In genomic region chr1:85852996-85853689, GRCm38 (mm10) we compare ENCODE assay signal across 8 mouse cellular contexts. TPM values are rescaled to one million over a fixed set of nuclear protein-coding genes. Genes with fewer than 3 reads are reported as not detected.
DNase-seq lines count a peak whose midpoint lies in the region; ATAC-seq and TF ChIP-seq lines count a peak whose summit lies in the region.

No protein-coding gene starts in this region.

- no peak overlapping the region for H3K4me2 ChIP-seq in forebrain, embryonic 11.5 days (ENCODE audit: low read depth, low read length, severe bottlenecking)
- H3K4me2 ChIP-seq in liver, embryonic 14.5 days (ENCODE audit: low read depth): no peak overlapping the region
- no peak overlapping the region for H3K4me2 ChIP-seq in neural tube, embryonic 12.5 days (replicated peaks)

- no peak for TF ChIP-seq EP300 in ES-Bruce4 (IDR thresholded peaks at IDR 0.05; ENCODE audit: insufficient read depth, low read depth, low read length)
- no peak for TF ChIP-seq EP300 in liver, embryonic 14.5 days (IDR thresholded peaks at IDR 0.05; ENCODE audit: low read depth)

- H3K4me1 ChIP-seq in ES-Bruce4 (ENCODE audit: control insufficient read depth, insufficient read depth, low read length): no peaks in the 10 kb centered on the region
- no peaks in the 10 kb centered on the region for H3K4me1 ChIP-seq in forebrain, embryonic 11.5 days (replicated peaks; ENCODE audit: control insufficient read depth, insufficient read depth, low read length)
- no peaks in the 10 kb centered on the region for H3K4me1 ChIP-seq in liver, embryonic 14.5 days (replicated peaks; ENCODE audit: control insufficient read depth in 2 of 2, insufficient read depth in 2 of 2, low read length in 1 of 2)
- H3K4me1 ChIP-seq in neural tube, embryonic 12.5 days: no peaks in the 10 kb centered on the region

- TF ChIP-seq CTCF in ES-Bruce4 (IDR thresholded peaks at IDR 0.05; ENCODE audit: low read depth, low read length): peak; percentile 96
- TF ChIP-seq CTCF in liver, embryonic 14.5 days (IDR thresholded peaks at IDR 0.05; ENCODE audit: low read depth): peak; percentile 98

- H3K9ac ChIP-seq in ES-Bruce4 (ENCODE audit: low read depth, poor library complexity, severe bottlenecking): no peak overlapping the region
- H3K9ac ChIP-seq in forebrain, embryonic 11.5 days (ENCODE audit: low read length): no peak overlapping the region
- H3K9ac ChIP-seq in liver, embryonic 14.5 days (replicated peaks): no peak overlapping the region
- H3K9ac ChIP-seq in neural tube, embryonic 12.5 days: no peak overlapping the region

- DNase-seq in c-Kit-positive CD71-negative TER-119-negative erythroid progenitor cells, embryonic 14.5 days (ENCODE audit: low read depth): peak; percentile 58
- DNase-seq in forebrain, embryonic 11.5 days (ENCODE audit: low spot score): peak; percentile 69
- peak; percentile 77 to 86 for DNase-seq in heart, postnatal 10 days
- peak; percentile 59 to 79 for DNase-seq in kidney, postnatal 36 days
- peak; percentile 39 to 52 (median 43) for DNase-seq in liver, embryonic 14.5 days (ENCODE audit: low read depth in 3 of 3, low spot score in 3 of 3)
- DNase-seq in testis, postnatal 10 days (ENCODE audit: low spot score): peak; percentile 80

- H3K9me3 ChIP-seq in ES-Bruce4 (replicated peaks; ENCODE audit: control insufficient read depth, insufficient read depth, low read length, poor library complexity, severe bottlenecking): no peaks in the 10 kb centered on the region
- no peaks in the 10 kb centered on the region for H3K9me3 ChIP-seq in forebrain, embryonic 11.5 days (ENCODE audit: control insufficient read depth, low read length)
- no peaks in the 10 kb centered on the region for H3K9me3 ChIP-seq in liver, embryonic 14.5 days (ENCODE audit: control insufficient read depth, low read length)
- no peaks in the 10 kb centered on the region for H3K9me3 ChIP-seq in neural tube, embryonic 12.5 days

- intact Hi-C loops in heart, postnatal 10 days (cut with DNase I): loop anchor here (1.0 to 10.0 kb wide), 4 partner anchors 42 to 1882 kb away; partner anchors contain the start of gene Itm2c

- ATAC-seq in forebrain, embryonic 11.5 days (replicated peaks; ENCODE audit: low FRiP score): peak; percentile 69
- ATAC-seq in liver, embryonic 14.5 days (ENCODE audit: insufficient read depth): peak; percentile 37; the same call in 1 of the 2 replicates
- peak; percentile 69; the same call in 1 of the 2 replicates for ATAC-seq in neural tube, embryonic 12.5 days (ENCODE audit: low FRiP score, low read depth)

- peaks cover 4% of the 10 kb centered on the region for H3K36me3 ChIP-seq in ES-Bruce4 (ENCODE audit: control insufficient read depth, insufficient read depth, low read length, poor library complexity, severe bottlenecking)
- peaks cover 7% of the 10 kb centered on the region; the same call in 1 of the 2 replicates for H3K36me3 ChIP-seq in forebrain, embryonic 11.5 days (ENCODE audit: control insufficient read depth, insufficient read depth, low read length)
- H3K36me3 ChIP-seq in liver, embryonic 14.5 days (replicated peaks; ENCODE audit: control insufficient read depth, insufficient read depth, low read depth): peaks cover 21% of the 10 kb centered on the region
- peaks cover 18% of the 10 kb centered on the region for H3K36me3 ChIP-seq in neural tube, embryonic 12.5 days

- TF ChIP-seq POLR2A in ES-Bruce4 (IDR thresholded peaks at IDR 0.05; ENCODE audit: insufficient read depth, low read length): no peak

- no peak overlapping the region for H3K27ac ChIP-seq in ES-Bruce4 (ENCODE audit: insufficient read depth, low read length)
- no peak overlapping the region for H3K27ac ChIP-seq in forebrain, embryonic 11.5 days (ENCODE audit: low read depth, low read length)
- no peak overlapping the region for H3K27ac ChIP-seq in liver, embryonic 14.5 days
- H3K27ac ChIP-seq in neural tube, embryonic 12.5 days: no peak overlapping the region

- H3K4me3 ChIP-seq in ES-Bruce4 (ENCODE audit: low read depth, low read length): no peak overlapping the region
- H3K4me3 ChIP-seq in forebrain, embryonic 11.5 days (ENCODE audit: low read depth, low read length): no peak overlapping the region
- H3K4me3 ChIP-seq in liver, embryonic 14.5 days (ENCODE audit: insufficient read depth in 1 of 2, low read depth in 2 of 2, low read length in 2 of 2): no peak overlapping the region
- H3K4me3 ChIP-seq in neural tube, embryonic 12.5 days: no peak overlapping the region

- H3K27me3 ChIP-seq in ES-Bruce4 (ENCODE audit: control insufficient read depth, insufficient read depth, low read length, poor library complexity, severe bottlenecking): no peaks in the 10 kb centered on the region
- no peaks in the 10 kb centered on the region for H3K27me3 ChIP-seq in forebrain, embryonic 11.5 days (ENCODE audit: control insufficient read depth, insufficient read depth, low read length)
- no peaks in the 10 kb centered on the region for H3K27me3 ChIP-seq in liver, embryonic 14.5 days (ENCODE audit: control insufficient read depth, insufficient read depth, low read length)
- H3K27me3 ChIP-seq in neural tube, embryonic 12.5 days (replicated peaks): no peaks in the 10 kb centered on the region

- WGBS in forebrain, embryonic 11.5 days: 81% methylated on average over 2 of the region's 2 CpGs
- 67% methylated on average over 2 of the region's 2 CpGs for WGBS in liver, embryonic 14.5 days (ENCODE audit: insufficient replicate concordance)
- 87% methylated on average over 2 of the region's 2 CpGs for WGBS in neural tube, embryonic 12.5 days

RNA-seq across cellular contexts. Expression of gene Itm2c, which starts 40.9 kb away (rescaled TPM):
- 51.2 and 57.5 TPM in 2 replicates for polyA plus RNA-seq in ES-Bruce4 (2011; ENCODE audit: insufficient read depth, insufficient read length, low read depth, missing spikeins)
- polyA plus RNA-seq in forebrain, embryonic 11.5 days (2014; fragmentation: Nextera tagmentation; extraction: Ambion mirVana): 65.3 and 74.7 TPM in 2 replicates
- 100 to 1,000 TPM in 1 of 2 experiments, 10 to 100 TPM in 1; 96.4 to 109 TPM for total RNA-seq in heart, postnatal 10 days (2021)
- 21.5 and 22.0 TPM in 2 replicates for polyA plus RNA-seq in liver, embryonic 14.5 days (2012; rRNA removed)
- polyA plus RNA-seq in liver, embryonic 14.5 days (2014; fragmentation: Nextera tagmentation; extraction: Ambion mirVana): 26.3 and 27.2 TPM in 2 replicates
- polyA plus RNA-seq in neural tube, embryonic 12.5 days (2016; fragmentation: Nextera tagmentation; extraction: Ambion mirVana): 131 and 138 TPM in 2 replicates

RNA-seq across cellular contexts. Expression of gene Cab39, which starts 59.9 kb away (rescaled TPM):
- polyA plus RNA-seq in ES-Bruce4 (2011; ENCODE audit: insufficient read depth, insufficient read length, low read depth, missing spikeins): 73.9 and 75.2 TPM in 2 replicates
- polyA plus RNA-seq in forebrain, embryonic 11.5 days (2014; fragmentation: Nextera tagmentation; extraction: Ambion mirVana): 59.7 and 62.3 TPM in 2 replicates
- 100 to 1,000 TPM; 106 to 108 TPM for total RNA-seq in heart, postnatal 10 days (2021)
- polyA plus RNA-seq in liver, embryonic 14.5 days (2012; rRNA removed): 14.4 and 20.4 TPM in 2 replicates
- polyA plus RNA-seq in liver, embryonic 14.5 days (2014; fragmentation: Nextera tagmentation; extraction: Ambion mirVana): 15.8 and 16.9 TPM in 2 replicates
- 71.7 and 81.3 TPM in 2 replicates for polyA plus RNA-seq in neural tube, embryonic 12.5 days (2016; fragmentation: Nextera tagmentation; extraction: Ambion mirVana)
